Mouse (Mus musculus): Measurements from ENCODE around the gene Bicral.
A peak's percentile ranks its signal among the peaks of the same experiment; 100 is the strongest.

The Bicral gene

GRCm38 (mm10) chr17:46857903-46858748, at the start of gene Bicral:
TSS of gene Bicral (minus strand) at chr17:46858482.
- DNase-seq (ENCODE audit: low read depth in 2 of 2, low spot score in 2 of 2), result peak; percentile 44 to 60

GRCm38 (mm10) chr17:46903876-46904490, 45.7 kb upstream of the Bicral start:
- peak; percentile 51 to 62 for DNase-seq (ENCODE audit: low read depth in 2 of 2, low spot score in 2 of 2)

- no peak for DNase-seq (ENCODE audit: low read depth in 2 of 2, low spot score in 2 of 2)
Measured at GRCm38 (mm10) chr17:46900941-46901340, 42.7 kb upstream of the Bicral start.

GRCm38 (mm10) chr17:46897221-46897950, 39.1 kb upstream of the Bicral start:
- DNase-seq (ENCODE audit: low read depth in 2 of 2, low spot score in 2 of 2), result no peak

GRCm38 (mm10) chr17:46895426-46895825, 37.1 kb upstream of the Bicral start:
- DNase-seq (ENCODE audit: low read depth in 2 of 2, low spot score in 2 of 2), result no peak

- DNase-seq (ENCODE audit: low read depth in 2 of 2, low spot score in 2 of 2), result peak in 1 of 2 experiments; percentile 25
Measured at GRCm38 (mm10) chr17:46890843-46891594, 32.7 kb upstream of the Bicral start.

GRCm38 (mm10) chr17:46890116-46890815, 32.0 kb upstream of the Bicral start, which contains the start of gene Tbcc:
TSS of gene Tbcc (plus strand) at chr17:46890684.
- DNase-seq (ENCODE audit: low read depth in 2 of 2, low spot score in 2 of 2), result peak; percentile 93

- DNase-seq (ENCODE audit: low read depth in 2 of 2, low spot score in 2 of 2), result peak in 1 of 2 experiments; percentile 16
Measured at GRCm38 (mm10) chr17:46889450-46890084, 31.3 kb upstream of the Bicral start.

- peak in 1 of 2 experiments; percentile 46 for DNase-seq (ENCODE audit: low read depth in 2 of 2, low spot score in 2 of 2)
Measured at GRCm38 (mm10) chr17:46888511-46889212, 30.4 kb upstream of the Bicral start.

GRCm38 (mm10) chr17:46885910-46886643, 27.8 kb upstream of the Bicral start:
- no peak for DNase-seq (ENCODE audit: low read depth in 2 of 2, low spot score in 2 of 2)

- DNase-seq (ENCODE audit: low read depth in 2 of 2, low spot score in 2 of 2), result no peak
Measured at GRCm38 (mm10) chr17:46885218-46885909, 27.1 kb upstream of the Bicral start.

- no peak for DNase-seq (ENCODE audit: low read depth in 2 of 2, low spot score in 2 of 2)
Measured at GRCm38 (mm10) chr17:46884766-46885165, 26.5 kb upstream of the Bicral start.

GRCm38 (mm10) chr17:46883107-46883506, 24.8 kb upstream of the Bicral start:
- DNase-seq (ENCODE audit: low read depth in 2 of 2, low spot score in 2 of 2), result no peak

- no peak for DNase-seq (ENCODE audit: low read depth in 2 of 2, low spot score in 2 of 2)
Measured at GRCm38 (mm10) chr17:46881728-46882127, 23.4 kb upstream of the Bicral start.

- DNase-seq (ENCODE audit: low read depth in 2 of 2, low spot score in 2 of 2), result no peak
Measured at GRCm38 (mm10) chr17:46880322-46880721, 22.0 kb upstream of the Bicral start.

GRCm38 (mm10) chr17:46879841-46880311, 21.6 kb upstream of the Bicral start:
- no peak for DNase-seq (ENCODE audit: low read depth in 2 of 2, low spot score in 2 of 2)

- no peak for DNase-seq (ENCODE audit: low read depth in 2 of 2, low spot score in 2 of 2)
Measured at GRCm38 (mm10) chr17:46877061-46877460, 18.8 kb upstream of the Bicral start.

Data from CD8-positive naive resting alpha-beta T cell, adult 2 months (primary cell).